Mouse (Mus musculus) NIH3T3 (cell line): ENCODE results near the gene Gm7029.
A peak's percentile ranks its signal among the peaks of the same experiment; 100 is the strongest.
"Not testable (repeated sequence)": the region's sequence is repeated elsewhere in the genome, so short reads cannot be mapped to it uniquely, and the experiment has no call there.

ENCODE experiments used
- DNase-seq: peaks from one replicate; pipeline ENCODE4 v3.0.0-alpha.2; 2012; ENCODE audit warnings: low read depth

Gene Gm7029

GRCm38 (mm10) chr17:33873537-33873936 is at the start of gene Gm7029:
Gene Gm7029 (plus strand): TSS chr17:33873837.
- not testable (repeated sequence) for DNase-seq

DNA sequence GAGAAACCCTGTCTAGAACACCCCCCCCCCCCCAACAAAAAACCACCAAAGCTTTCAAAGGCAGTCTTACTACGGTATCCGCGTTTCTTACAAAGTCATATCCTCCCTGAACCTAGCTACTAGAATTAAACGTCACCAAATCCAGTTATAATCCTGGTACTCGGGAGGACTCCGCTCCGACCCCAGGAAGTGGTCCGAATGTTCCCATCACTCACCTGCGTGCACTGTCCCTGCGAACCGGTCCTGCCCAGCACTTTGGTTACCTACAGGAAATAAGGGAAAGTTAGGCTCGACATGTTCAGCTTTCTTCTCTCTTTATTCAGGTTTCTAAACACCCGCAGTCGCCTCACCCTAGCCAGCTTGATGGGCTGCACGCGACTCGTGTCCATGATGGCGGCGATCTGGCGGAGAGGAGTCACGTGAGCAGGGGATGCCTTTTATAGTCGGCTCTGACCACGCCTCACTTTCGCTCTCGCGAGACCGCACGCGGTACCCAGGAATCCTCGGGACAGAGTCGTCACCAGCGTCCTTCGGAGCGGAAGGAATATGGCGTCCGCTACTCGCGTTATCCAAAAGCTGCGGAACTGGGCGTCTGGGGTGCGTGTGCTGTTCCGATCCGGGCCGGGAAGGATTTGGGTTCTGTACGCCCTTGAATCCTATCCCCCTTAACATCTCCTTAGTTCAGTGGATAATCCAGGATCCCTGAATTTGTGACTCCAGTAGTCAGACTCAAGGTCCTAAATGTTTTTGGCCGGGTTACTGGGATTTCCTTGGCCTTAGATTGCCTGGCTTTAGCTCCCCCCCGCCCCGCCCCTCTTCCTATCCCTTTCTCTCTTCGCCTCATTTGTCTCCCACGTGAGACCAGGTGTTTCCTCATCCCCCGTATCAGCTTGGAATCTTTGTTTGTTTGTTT is 49.3 kb upstream of the Gm7029 start, which contains the start of the genes Rps28 and Ndufa7:
Gene Rps28 (minus strand): TSS at position 479 of the 913 bp plus-strand sequence.
Gene Ndufa7 (plus strand): TSS at position 489 of the 913 bp plus-strand sequence.
- DNase-seq = peak; percentile 99

- not testable (repeated sequence) for DNase-seq
Observed at GRCm38 (mm10) chr17:33824997-33825330, 48.7 kb upstream of the Gm7029 start.

DNA sequence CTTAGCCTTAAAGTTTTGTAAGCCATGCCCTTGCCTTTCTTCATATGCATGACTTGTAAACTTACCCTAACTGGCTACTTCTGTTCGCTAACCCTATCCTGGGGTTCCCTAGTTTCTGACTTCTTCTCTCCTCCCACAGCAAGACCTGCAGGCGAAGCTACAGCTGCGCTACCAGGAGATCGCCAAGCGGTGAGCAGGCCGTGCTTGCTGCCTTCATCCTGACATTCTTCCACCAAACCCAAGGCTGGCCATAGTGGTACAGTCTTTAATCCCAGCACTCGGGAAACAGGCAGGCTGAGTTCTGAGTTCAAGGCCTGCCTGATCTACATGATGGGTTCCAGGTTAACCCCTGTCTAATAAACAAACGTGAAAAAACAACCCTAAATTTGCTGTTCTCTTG is 48.2 kb upstream of the Gm7029 start:
- no peak for DNase-seq

DNA sequence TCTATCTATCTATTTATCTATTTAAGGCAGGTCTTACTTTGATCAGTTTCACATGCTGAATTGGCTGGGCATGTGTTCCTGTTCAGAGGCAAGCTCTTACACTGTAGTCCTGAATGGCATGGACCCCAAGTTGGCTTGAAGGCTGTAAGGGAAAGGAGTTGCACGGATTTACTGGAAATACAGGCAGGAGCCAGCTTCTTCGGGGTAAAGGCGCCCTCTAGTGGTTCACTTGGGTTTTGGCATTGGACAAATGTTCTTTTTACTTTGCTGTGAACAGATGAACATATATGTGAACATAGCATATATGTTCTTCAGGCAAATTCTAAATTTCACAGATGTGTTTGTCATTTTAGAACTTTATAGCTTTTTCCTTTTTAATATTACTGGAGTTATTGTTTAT is 46.8 kb upstream of the Gm7029 start:
- peak; percentile 91 for DNase-seq

- DNase-seq = no peak
Observed at GRCm38 (mm10) chr17:33828892-33829291, 44.7 kb upstream of the Gm7029 start.

DNA sequence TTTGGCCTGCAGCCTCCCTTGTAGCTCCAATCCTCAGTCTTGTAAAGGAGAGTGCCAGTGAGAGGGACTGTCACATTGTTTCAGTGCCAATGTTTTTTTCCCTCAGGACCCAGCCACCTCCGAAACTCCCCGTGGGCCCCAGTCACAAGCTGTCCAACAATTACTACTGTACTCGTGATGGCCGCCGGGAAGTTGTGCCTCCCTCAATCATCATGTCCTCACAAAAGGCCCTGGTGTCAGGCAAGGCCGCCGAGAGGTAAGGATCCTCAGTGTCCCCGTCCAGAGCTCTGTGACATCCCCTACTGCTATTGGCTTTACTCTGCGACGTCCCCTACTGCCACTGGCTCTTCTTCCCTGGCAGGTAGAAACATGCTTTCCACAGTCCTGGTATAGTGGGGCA is 44.1 kb upstream of the Gm7029 start:
- no peak for DNase-seq

GRCm38 (mm10) chr17:33842966-33843795 is 30.5 kb upstream of the Gm7029 start, which contains the start of gene Cd320:
Gene Cd320 (plus strand): TSS chr17:33843091.
- DNase-seq = peak; percentile 97

GRCm38 (mm10) chr17:33844196-33844595 is 29.4 kb upstream of the Gm7029 start:
- DNase-seq = peak; percentile 61

DNA sequence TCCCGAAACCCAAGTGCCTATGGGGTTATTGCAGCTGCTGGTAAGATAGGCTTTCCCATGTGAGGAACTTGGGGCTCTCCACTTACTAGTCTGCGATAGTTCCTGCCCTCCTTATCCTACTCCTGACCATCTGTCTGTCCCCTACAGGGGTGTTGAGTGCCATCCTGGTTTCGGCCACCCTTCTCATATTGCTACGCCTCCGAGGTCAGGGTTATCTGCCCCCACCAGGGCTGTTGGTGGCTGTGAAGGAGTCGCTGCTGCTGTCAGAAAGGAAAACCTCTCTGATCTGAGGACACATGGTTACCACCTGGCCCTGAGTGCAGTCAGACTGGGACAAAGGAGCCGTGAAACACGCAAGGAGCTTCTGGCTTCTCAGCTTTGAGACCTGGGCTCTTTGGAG is 25.5 kb upstream of the Gm7029 start:
- DNase-seq = no peak

DNA sequence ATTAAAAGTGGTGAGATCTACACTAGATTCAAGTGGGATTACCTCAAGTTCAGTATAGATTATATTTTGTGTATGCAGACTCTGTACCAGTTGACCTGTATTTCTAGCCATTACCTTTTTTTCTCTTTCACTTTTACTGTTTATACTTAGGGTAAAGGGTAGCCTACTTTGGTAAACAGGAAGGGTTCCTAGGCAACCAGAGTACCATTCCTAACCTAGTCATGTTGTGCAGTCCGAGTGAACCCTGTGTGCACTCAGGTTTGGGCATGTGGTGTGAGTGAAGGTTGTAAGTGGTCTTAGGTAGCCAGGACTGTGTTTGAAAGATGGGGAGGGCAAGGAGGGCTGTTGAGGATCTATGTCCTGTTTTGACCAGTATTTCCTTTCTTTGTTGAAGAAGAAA is 22.3 kb upstream of the Gm7029 start:
- DNase-seq = no peak

DNA sequence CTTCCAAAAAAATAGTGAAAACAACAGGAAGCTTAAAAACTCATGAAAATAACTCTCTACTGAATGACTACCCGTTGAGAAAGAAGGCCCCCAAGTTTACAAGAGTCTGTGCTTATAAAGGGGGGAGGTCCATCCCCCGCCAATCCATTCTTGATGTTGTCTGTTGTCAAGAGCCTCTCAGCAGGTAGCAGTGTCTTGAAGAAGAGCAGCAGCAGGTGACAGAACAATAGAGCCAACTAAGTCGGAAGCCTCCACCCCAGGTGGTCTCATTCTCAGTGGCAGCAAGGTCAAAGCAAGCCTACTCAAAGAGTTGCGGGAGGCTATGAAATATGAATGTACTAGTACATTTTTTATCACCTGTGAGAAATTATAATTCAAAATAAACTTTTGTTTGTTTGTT is 15.8 kb upstream of the Gm7029 start:
- no peak for DNase-seq

DNA sequence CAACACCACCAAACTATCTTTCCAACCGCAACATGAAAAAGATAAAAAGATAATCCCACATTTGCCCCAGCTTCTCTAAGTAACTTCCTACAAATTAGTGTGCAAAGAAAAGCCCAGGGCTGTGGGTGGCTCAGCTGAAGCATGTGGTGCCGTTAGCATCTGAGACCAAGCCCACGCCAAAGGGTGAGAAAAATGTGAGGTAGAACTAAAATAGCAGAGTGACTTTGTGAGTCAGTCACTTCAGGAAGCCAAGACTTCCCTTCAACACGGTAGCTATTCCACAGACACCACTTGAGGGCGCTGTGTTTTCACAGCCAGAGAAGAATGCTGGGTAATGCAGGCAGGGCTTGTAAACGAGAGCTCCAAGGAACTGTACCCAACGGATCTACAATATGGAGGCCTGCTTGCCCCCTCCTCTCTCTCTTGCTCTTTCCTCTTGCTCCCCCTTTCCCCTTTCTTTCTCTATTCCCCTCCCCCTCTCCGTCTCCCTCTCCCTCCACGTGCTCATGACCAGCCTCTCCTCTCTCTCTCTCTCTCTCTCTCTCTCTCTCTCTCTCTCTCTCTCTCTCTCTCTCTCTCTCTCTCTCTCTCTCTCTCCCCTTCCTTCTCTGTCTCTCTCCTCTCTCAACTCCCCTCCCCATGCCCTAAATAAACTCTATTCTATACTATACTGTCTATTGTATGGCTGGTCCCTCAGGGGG is 8.2 kb upstream of the Gm7029 start:
- DNase-seq = peak; percentile 59

DNA sequence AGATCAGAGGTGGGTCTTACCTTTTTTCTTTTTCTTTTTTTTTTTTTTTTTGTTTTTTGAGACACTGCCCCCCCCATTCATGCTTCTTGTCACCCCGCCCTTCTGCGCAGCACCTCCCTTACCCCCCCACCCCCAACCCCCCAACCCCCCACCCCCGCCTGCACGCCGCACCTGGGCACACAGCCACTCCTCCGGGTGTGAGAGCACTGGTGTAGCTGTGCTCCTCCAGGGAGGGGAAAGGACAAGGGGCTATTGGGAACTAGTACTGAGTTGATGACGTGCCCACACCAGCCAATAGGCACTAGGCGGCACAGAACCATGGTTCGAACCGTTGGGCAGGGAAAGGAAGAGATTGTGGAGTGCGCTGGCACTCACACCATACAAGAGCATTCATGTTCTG is 774 bp downstream of the Gm7029 start:
- no peak for DNase-seq

DNA sequence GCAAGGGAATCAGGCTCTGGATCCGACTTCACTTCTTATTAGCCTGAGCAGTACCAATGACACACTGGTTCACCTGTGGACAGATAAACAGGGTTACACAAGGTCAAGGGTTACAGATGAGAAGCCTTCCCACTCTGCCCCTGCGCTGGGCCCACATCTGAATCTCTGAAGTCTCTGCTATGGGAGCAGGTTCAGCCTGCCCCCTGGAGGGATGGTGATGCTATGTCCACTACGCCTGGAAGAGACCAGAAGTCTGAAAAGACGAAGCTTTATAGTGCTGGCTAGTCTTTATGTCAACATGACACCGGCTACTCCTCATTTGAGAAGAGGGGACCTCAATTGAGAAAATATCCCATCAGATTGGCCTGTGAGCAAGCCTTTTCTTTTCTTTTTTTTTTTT is 2.2 kb downstream of the Gm7029 start:
- DNase-seq = peak; percentile 49

DNA sequence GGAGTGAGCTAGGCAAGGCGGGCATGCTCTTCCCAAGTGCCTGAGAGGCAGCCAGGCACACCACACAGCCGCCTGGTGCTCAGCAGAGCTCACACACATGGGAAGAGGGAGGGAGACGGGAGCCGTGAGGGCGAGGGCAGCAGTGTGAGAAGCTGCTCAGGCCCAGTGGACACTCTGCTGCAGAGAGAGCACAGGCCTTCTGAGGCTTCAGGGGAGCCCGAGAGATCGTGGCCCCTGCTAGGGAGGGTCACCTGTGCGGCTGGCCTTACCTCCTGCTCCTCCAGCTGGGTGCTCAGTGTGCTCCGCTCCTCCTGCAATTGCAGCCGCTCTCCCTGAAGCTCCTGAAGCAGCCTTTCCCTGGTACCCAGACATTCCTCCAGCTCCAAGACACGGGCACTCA is 10.7 kb downstream of the Gm7029 start:
- not testable (repeated sequence) for DNase-seq

GRCm38 (mm10) chr17:33887802-33888201 is 14.2 kb downstream of the Gm7029 start:
- not testable (repeated sequence) for DNase-seq

DNA sequence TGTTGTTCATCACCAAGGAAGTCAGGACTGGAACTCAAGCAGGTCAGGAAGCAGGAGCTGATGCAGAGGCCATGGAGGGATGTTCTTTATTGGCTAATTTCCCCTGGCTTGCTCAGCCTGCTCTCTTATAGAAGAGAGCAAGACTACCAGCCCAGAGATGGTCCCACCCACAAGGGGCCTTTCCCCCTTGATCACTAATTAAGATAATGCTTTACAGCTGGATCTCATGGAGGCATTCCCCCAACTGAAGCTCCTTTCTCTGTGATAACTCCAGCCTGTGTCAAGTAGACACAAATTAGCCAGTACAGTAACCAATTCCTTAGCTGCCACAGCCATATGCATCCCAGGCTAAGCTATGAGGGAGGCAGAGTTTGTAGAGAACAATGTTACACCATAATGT is 14.6 kb downstream of the Gm7029 start:
- DNase-seq = not testable (repeated sequence)

GRCm38 (mm10) chr17:33889941-33890532 is 16.4 kb downstream of the Gm7029 start:
- DNase-seq = not testable (repeated sequence)

GRCm38 (mm10) chr17:33890533-33891059 is 17.0 kb downstream of the Gm7029 start, which contains the start of gene Kifc1:
Gene Kifc1 (minus strand): TSS chr17:33890661.
- peak; percentile 100 for DNase-seq

DNA sequence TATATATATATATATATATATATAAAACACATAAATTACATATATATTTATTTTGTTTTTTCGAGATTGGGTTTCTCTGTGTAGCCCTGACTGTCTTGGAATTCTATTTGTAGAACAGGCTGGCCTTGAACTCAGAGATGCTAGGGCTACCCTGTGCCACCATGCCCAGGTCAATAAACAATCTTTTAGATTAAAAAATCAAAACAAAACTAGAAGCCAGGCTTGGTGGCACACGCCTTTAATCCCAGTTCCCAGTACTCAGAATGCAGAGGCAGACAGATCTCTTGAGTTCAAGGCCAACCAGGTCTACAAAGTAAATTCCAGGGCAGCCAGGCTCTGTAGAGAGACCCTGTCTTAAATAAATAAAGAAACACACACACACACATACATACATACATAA is 17.7 kb downstream of the Gm7029 start:
- no peak for DNase-seq
